Mouse (Mus musculus) kidney, adult 2 months (tissue): ENCODE measurements at regions not wholly inside any gene's neighbourhood (a gene's known extent, or its start where the extent isn't known, plus 50 kb on each side); places are given as distances from the start of the nearest gene placed in this dataset.

Experiments used
- CTCF ChIP-seq: fragments of 200-500 bp; conservative IDR thresholded peaks from 2 replicates; pipeline ENCODE4 v1.5.1; 2011; ENCODE audit warnings: low read depth, mild to moderate bottlenecking, control low read depth, low read length, moderate library complexity, mixed read lengths; ENCODE audit not compliant: insufficient read depth, insufficient read length
- POLR2A ChIP-seq: fragments of 200-500 bp; IDR thresholded peaks from one replicate; pipeline ENCODE4 v1.6.1; 2011; ENCODE audit warnings: low read depth, low read length, control low read depth

DNA sequence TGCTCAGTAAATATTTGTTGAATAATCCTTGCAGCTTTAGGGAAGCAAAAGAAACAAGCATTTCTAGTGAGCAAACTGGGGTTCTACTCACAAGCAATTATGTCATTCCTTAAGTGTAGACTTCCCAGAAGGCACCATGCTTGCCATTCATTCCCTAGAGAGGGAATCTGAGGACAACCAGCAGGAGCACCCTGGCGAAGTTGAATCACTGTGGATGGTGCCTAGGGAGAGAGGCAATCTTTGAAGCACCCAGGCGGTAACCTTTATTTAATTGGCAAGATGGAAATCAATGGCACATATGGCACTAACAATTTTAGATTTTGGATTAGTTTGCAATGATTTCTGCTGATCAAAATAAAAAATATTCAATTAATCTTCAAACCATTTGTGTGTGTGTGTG lies 967.4 kb downstream of the Slc4a3 start:
- TF ChIP-seq CTCF (no peak), POLR2A (no peak)
